Mouse (Mus musculus) bone marrow, adult 2 months (tissue): Measurements from ENCODE around the gene Akap2.

Experiments used
- CTCF ChIP-seq: fragments of 200-500 bp; IDR thresholded peaks from 2 replicates; pipeline ENCODE4 v1.5.1; 2011; ENCODE audit warnings: low read length, control low read depth; ENCODE audit not compliant: control insufficient read depth, insufficient read depth
- POLR2A ChIP-seq: fragments of 200-500 bp; IDR thresholded peaks from 2 replicates; pipeline ENCODE4 v1.6.1; 2011; ENCODE audit warnings: low read depth, mild to moderate bottlenecking, control low read depth, low read length, borderline replicate concordance; ENCODE audit not compliant: control insufficient read depth

DNA sequence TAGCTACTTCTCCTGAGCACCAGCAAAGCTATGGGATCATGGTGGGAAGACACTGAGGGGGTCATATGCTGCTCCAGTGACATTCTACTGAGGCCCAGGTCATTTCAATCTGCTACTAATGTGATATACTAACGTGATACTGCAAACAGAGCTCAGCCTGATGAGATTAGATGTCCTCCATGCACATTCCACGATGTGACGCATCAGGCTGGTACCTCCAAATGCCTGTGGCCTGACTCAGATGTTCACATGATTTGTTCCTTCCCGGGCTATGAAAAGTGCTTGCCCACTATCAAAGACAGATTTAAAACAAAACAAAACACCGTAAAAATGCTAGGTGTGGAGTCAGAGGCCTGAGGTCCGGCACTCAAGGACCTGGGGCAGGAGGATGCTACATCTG, 87.4 kb downstream of the Akap2 start:
- TF ChIP-seq CTCF (no peak), POLR2A (no peak)
